Mouse (Mus musculus): ENCODE measurements at regions not wholly inside any gene's neighbourhood (a gene's known extent, or its start where the extent isn't known, plus 50 kb on each side); places are given as distances from the start of the nearest gene placed in this dataset.

DNA sequence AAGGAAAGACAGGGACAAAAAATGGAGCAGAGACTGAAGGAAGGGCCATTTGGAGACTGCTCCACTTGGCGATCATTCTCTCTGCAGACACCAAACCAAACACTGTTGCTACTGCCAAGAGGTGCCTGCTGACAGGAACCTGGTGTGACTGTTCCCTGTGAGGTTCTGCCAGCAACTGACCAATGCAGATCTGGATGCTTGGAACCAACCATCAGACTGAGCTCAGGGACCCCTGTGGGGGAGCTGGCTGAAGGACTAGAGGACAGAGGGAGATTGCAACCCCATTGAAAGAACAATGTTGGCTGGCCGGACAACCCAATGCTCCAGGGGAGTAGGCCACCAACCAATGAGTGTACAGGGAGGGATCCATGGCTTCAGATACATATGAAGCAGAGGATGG lies 139.2 kb upstream of the Cep126 start:
- Histone ChIP-seq H3K4me1 (ENCODE audit: control insufficient read depth, insufficient read depth, low read length) (no peaks in the 10 kb centered on the region), H3K27ac (ENCODE audit: insufficient read depth, low read length) (no peak overlapping the region), H3K4me3 (ENCODE audit: insufficient read depth, low read length) (no peak overlapping the region)
- no peak for TF ChIP-seq POLR2A (IDR thresholded peaks at IDR 0.05; ENCODE audit: extremely low read depth, insufficient read depth, low read length)
- TF ChIP-seq CTCF (IDR thresholded peaks at IDR 0.05; ENCODE audit: extremely low read depth, insufficient read depth, low read length) = no peak

DNA sequence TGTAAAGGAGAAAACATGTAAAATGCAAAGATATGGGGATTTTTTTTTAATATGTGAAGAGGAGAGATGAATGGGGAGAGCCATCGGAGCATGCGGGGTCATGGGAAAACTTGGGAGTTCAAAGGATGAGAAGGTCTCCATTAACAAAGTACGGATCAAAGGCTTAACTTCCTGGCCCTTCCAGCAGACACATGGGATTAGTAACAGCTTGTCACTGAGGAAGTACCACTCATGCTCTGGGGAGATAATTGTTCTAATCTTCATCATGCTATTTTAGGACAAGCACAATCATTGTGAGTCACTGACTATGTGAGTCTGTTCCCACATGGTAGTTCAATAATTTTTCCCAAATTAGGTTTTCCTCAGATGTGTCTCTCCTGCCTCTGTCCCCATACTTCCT lies 115.4 kb upstream of the Cep126 start:
- no peak overlapping the region for H3K4me3 ChIP-seq (ENCODE audit: insufficient read depth, low read length)
- no peaks in the 10 kb centered on the region for H3K4me1 ChIP-seq (ENCODE audit: control insufficient read depth, insufficient read depth, low read length)
- TF ChIP-seq POLR2A (IDR thresholded peaks at IDR 0.05; ENCODE audit: extremely low read depth, insufficient read depth, low read length) (no peak), CTCF (IDR thresholded peaks at IDR 0.05; ENCODE audit: extremely low read depth, insufficient read depth, low read length) (no peak)
- no peak overlapping the region for H3K27ac ChIP-seq (ENCODE audit: insufficient read depth, low read length)

DNA sequence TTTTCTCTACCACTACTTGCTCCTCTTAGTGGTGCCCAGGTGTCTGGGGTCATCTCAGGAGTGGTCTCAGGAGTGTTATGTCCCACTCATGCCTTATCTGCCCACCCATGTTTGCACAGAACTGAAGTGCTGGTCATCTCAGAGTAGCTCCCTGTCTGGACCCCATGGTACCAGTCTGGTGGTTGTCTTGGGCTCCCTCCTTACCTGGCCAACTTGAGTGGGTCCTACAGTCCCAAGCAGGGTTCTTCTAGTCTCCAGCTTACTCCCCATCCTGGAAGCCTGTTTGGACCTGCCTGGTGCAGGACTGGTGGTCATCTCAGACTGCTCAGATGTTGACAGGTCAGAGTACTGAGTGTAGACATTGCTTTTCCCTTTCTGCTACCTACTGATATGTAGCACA lies 94.0 kb upstream of the Cep126 start:
- H3K27ac ChIP-seq (ENCODE audit: insufficient read depth, low read length) = no peak overlapping the region
- TF ChIP-seq CTCF (IDR thresholded peaks at IDR 0.05; ENCODE audit: extremely low read depth, insufficient read depth, low read length) (no peak), POLR2A (IDR thresholded peaks at IDR 0.05; ENCODE audit: extremely low read depth, insufficient read depth, low read length) (no peak)
- H3K4me1 ChIP-seq (ENCODE audit: control insufficient read depth, insufficient read depth, low read length) = no peaks in the 10 kb centered on the region
- H3K4me3 ChIP-seq (ENCODE audit: insufficient read depth, low read length) = no peak overlapping the region

DNA sequence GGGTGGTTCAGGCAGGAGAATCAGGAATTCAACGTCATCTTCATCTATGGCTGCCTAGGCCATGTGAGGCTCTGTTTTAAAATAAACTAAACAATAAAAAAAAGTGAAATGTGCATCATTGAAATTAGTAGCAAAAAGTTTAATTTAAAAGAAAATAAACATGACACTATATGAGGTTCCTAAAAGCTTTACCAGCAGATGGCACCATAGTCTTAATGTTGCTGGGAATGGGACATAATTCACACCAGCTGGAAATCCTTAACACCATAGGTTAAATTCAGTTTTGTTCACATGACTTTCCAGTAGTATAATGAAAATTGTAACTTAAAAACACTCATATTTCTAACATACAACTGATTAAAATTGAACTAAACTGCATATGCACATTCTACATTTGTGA lies 92.3 kb upstream of the Cep126 start:
- Histone ChIP-seq H3K4me3 (ENCODE audit: insufficient read depth, low read length) (no peak overlapping the region), H3K27ac (ENCODE audit: insufficient read depth, low read length) (no peak overlapping the region), H3K4me1 (ENCODE audit: control insufficient read depth, insufficient read depth, low read length) (no peaks in the 10 kb centered on the region)
- TF ChIP-seq CTCF (IDR thresholded peaks at IDR 0.05; ENCODE audit: extremely low read depth, insufficient read depth, low read length) (no peak), POLR2A (IDR thresholded peaks at IDR 0.05; ENCODE audit: extremely low read depth, insufficient read depth, low read length) (no peak)

DNA sequence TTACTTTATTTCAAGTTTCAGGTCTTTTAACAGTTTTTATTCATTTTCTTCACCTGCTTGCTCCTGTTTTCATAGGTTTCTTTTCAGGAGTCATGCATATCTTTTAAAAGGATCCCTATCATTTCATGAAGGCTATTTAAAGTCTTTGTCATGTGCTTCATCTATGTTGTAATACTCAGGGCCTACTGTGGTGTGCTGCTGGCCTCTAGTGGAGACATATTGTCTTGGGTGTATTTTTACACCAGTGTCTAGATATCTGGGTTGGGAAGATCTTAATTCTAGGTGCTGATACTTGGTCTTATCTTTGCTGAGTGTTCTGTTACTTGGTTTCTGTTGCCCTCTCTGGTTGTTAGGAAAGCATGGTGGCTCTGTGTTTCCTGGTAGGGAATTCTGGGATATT lies 74.8 kb upstream of the Cep126 start:
- Histone ChIP-seq H3K4me1 (ENCODE audit: control insufficient read depth, insufficient read depth, low read length) (no peaks in the 10 kb centered on the region), H3K4me3 (ENCODE audit: insufficient read depth, low read length) (no peak overlapping the region), H3K27ac (ENCODE audit: insufficient read depth, low read length) (no peak overlapping the region)
- TF ChIP-seq CTCF (IDR thresholded peaks at IDR 0.05; ENCODE audit: extremely low read depth, insufficient read depth, low read length) (peak; percentile 54; the same call in 1 of the 2 replicates), POLR2A (IDR thresholded peaks at IDR 0.05; ENCODE audit: extremely low read depth, insufficient read depth, low read length) (no peak)

DNA sequence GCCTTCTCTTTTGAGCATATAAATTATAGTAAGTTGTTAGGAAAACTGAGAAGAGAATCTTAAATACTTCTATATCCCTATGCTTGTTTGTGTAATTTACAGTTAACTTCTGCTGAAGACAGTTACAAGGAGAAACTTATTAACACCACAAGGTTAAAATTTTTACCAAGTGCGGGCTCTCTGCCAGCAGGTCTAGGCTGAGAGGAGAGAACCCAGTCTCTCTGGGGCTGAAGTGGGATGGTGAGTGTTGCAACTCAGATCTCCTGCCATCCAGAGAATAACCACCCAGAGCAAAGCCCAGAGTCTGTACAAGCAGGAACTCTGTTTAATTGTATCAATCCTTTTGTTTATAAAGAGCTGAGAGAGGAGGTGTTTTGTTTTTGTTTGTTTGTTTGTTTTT lies 51.3 kb upstream of the Cep126 start:
- TF ChIP-seq CTCF (IDR thresholded peaks at IDR 0.05; ENCODE audit: extremely low read depth, insufficient read depth, low read length) = no peak
- TF ChIP-seq POLR2A (IDR thresholded peaks at IDR 0.05; ENCODE audit: extremely low read depth, insufficient read depth, low read length) = no peak
- no peaks in the 10 kb centered on the region for H3K4me1 ChIP-seq (ENCODE audit: control insufficient read depth, insufficient read depth, low read length)
- H3K4me3 ChIP-seq (ENCODE audit: insufficient read depth, low read length) = no peak overlapping the region
- no peak overlapping the region for H3K27ac ChIP-seq (ENCODE audit: insufficient read depth, low read length)

Measured in cortical plate, adult 2 months (tissue).